ENCODE assay signal across 11 mouse cellular contexts in genomic region chr1:91757292-91757691, GRCm38 (mm10). TPM values are rescaled to one million over a fixed set of nuclear protein-coding genes. Genes with fewer than 3 reads are reported as not detected.
A peak's percentile ranks its signal among the peaks of the same experiment; 100 is the strongest.
DNase-seq lines count a peak whose midpoint lies in the region; ATAC-seq and TF ChIP-seq lines count a peak whose summit lies in the region.
"Had no signal": no experiment of that assay in that cellular context is flagged by ENCODE, and none has a peak within 500 bp of the region (broad histone marks: within the 10 kb centered on the region; RNA-seq: fewer than 3 reads in every experiment).

No protein-coding gene starts in this region.

- ATAC-seq in hindbrain, embryonic 13.5 days (ENCODE audit: low FRiP score), result no peak
- 0 out of 2 replicates have a peak, but pooled peaks have one; percentile 73 for ATAC-seq in limb, embryonic 12.5 days (ENCODE audit: insufficient number of reproducible peaks, insufficient read depth, low FRiP score, low TSS enrichment, low read depth)

- H3K27me3 ChIP-seq in hindbrain, embryonic 10.5 days (ENCODE audit: insufficient read depth, poor library complexity, severe bottlenecking), result peaks cover 11% of the 10 kb centered on the region; the same call in 1 of the 2 replicates
- peaks cover 6% of the 10 kb centered on the region; the same call in 1 of the 2 replicates for H3K27me3 ChIP-seq in hindbrain, embryonic 13.5 days
- no peaks in the 10 kb centered on the region for H3K27me3 ChIP-seq in C2C12 (ENCODE audit: control insufficient read depth, insufficient read depth, insufficient read length)
- H3K27me3 ChIP-seq in limb, embryonic 12.5 days, result 0 out of 2 replicates have a peak, but pooled peaks cover 4% of the 10 kb centered on the region

- H3K79me3 ChIP-seq in C2C12 (ENCODE audit: low read depth), result no peaks in the 10 kb centered on the region

- no peak for DNase-seq in hindbrain, embryonic 10.5 days (ENCODE audit: low spot score)
- peak; percentile 75 for DNase-seq in embryo, embryonic 10 days (ENCODE audit: low spot score)
- DNase-seq in layer of hippocampus, adult 11-12 months (ENCODE audit: low spot score), result no peak
- no peak for DNase-seq in adipocyte (ENCODE audit: low spot score)
- no peak for DNase-seq in left cerebral cortex, postnatal 25 days (ENCODE audit: low spot score in 2 of 2)

- H3K9ac ChIP-seq in hindbrain, embryonic 13.5 days, result no peak overlapping the region
- H3K9ac ChIP-seq in limb, embryonic 12.5 days (replicated peaks), result no peak overlapping the region

- peak overlapping the region; percentile 70; the same call in 1 of the 2 replicates for H3K27ac ChIP-seq in hindbrain, embryonic 10.5 days
- H3K27ac ChIP-seq in hindbrain, embryonic 13.5 days, result no peak overlapping the region
- peak overlapping the region; percentile 66 for H3K27ac ChIP-seq in limb, embryonic 12.5 days
- H3K27ac ChIP-seq: layer of hippocampus, adult 2 months had no signal

- WGBS in hindbrain, embryonic 10.5 days, result 49% methylated on average over 16 of the region's 16 CpGs
- WGBS in hindbrain, embryonic 13.5 days, result 57% methylated on average over 16 of the region's 16 CpGs
- WGBS in limb, embryonic 12.5 days, result 9% methylated on average over 16 of the region's 16 CpGs

- H3K36me3 ChIP-seq in hindbrain, embryonic 10.5 days, result no peaks in the 10 kb centered on the region
- no peaks in the 10 kb centered on the region for H3K36me3 ChIP-seq in hindbrain, embryonic 13.5 days
- H3K36me3 ChIP-seq in C2C12 (ENCODE audit: control insufficient read depth, insufficient read depth), result no peaks in the 10 kb centered on the region
- no peaks in the 10 kb centered on the region for H3K36me3 ChIP-seq in limb, embryonic 12.5 days
- H3K36me3 ChIP-seq: G1E had no signal

- peaks cover 60% of the 10 kb centered on the region for H3K4me1 ChIP-seq in hindbrain, embryonic 10.5 days (replicated peaks)
- H3K4me1 ChIP-seq in hindbrain, embryonic 13.5 days (replicated peaks), result peaks cover 24% of the 10 kb centered on the region
- H3K4me1 ChIP-seq in limb, embryonic 12.5 days (replicated peaks), result peaks cover 54% of the 10 kb centered on the region

- no peak for TF ChIP-seq CTCF in C2C12 (IDR thresholded peaks at IDR 0.05; ENCODE audit: control insufficient read depth, insufficient read depth, insufficient read length)

- H3K4me2 ChIP-seq in hindbrain, embryonic 13.5 days, result no peak overlapping the region
- H3K4me2 ChIP-seq in limb, embryonic 12.5 days, result peak overlapping the region; percentile 53

- H3K4me3 ChIP-seq in hindbrain, embryonic 10.5 days, result no peak overlapping the region
- H3K4me3 ChIP-seq in hindbrain, embryonic 13.5 days, result no peak overlapping the region
- no peak overlapping the region for H3K4me3 ChIP-seq in C2C12 (ENCODE audit: insufficient read depth, poor library complexity, severe bottlenecking)
- H3K4me3 ChIP-seq in limb, embryonic 12.5 days (replicated peaks), result peak overlapping the region; percentile 17; the same call in 1 of the 2 replicates
- H3K4me3 ChIP-seq: layer of hippocampus, adult 2 months had no signal

- intact Hi-C loops in left cerebral cortex, postnatal 25 days (cut with DNase I), result loop anchor here (5.0 to 10.0 kb wide), 3 partner anchors 115 to 208 kb away; no protein-coding TSS in a partner anchor

- H3ac ChIP-seq in C2C12 (ENCODE audit: control insufficient read depth, insufficient read length, low read depth), result peak overlapping the region; percentile 6

- H3K9me3 ChIP-seq in hindbrain, embryonic 10.5 days, result no peaks in the 10 kb centered on the region
- H3K9me3 ChIP-seq in hindbrain, embryonic 13.5 days, result no peaks in the 10 kb centered on the region
- H3K9me3 ChIP-seq in limb, embryonic 12.5 days, result no peaks in the 10 kb centered on the region
- H3K9me3 ChIP-seq: G1E had no signal

- H3K79me2 ChIP-seq in C2C12 (ENCODE audit: control insufficient read depth, insufficient read depth), result no peaks in the 10 kb centered on the region

TF ChIP-seq in C2C12, 6 proteins besides CTCF, POLR2A, EP300 and RAD21:
- no peak for TF ChIP-seq MYOG (IDR thresholded peaks at IDR 0.05; ENCODE audit: control insufficient read depth, extremely low read depth, insufficient read length)
- TF ChIP-seq CEBPB (IDR thresholded peaks at IDR 0.05; ENCODE audit: low read depth), result no peak

RNA-seq across cellular contexts. Expression of gene Twist2, which starts 44.0 kb away (rescaled TPM):
- polyA plus RNA-seq in hindbrain, embryonic 10.5 days (2016; fragmentation: Nextera tagmentation; extraction: Ambion mirVana), result 19.7 and 19.8 TPM in 2 replicates
- 0.87 and 1.3 TPM in 2 replicates for polyA plus RNA-seq in hindbrain, embryonic 13.5 days (2015; fragmentation: Nextera tagmentation; extraction: Ambion mirVana)
- polyA plus RNA-seq in C2C12 (2012; fragmentation: generic; extraction: Trizol), result 65.4 TPM
- 45.3 and 50.4 TPM in 2 replicates for polyA plus RNA-seq in limb, embryonic 12.5 days (2016; fragmentation: Nextera tagmentation; extraction: Ambion mirVana)
- total RNA-seq in left cerebral cortex, postnatal 25 days (2021), result 1 to 10 TPM; 1.1 to 1.6 TPM
- total RNA-seq: monocyte, adult 5-6 weeks had no signal
- polyA plus RNA-seq: G1E had no signal
